Mouse (Mus musculus): ENCODE measurements around the gene Glp1r. TPM values are rescaled to one million over a fixed set of nuclear protein-coding genes. Genes with fewer than 3 reads are reported as not detected.

Gene Glp1r
- 0.05 TPM in 1 of 2 replicates, not detected in the other for polyA plus RNA-seq (2012; ENCODE audit: low replicate concordance)

DNA sequence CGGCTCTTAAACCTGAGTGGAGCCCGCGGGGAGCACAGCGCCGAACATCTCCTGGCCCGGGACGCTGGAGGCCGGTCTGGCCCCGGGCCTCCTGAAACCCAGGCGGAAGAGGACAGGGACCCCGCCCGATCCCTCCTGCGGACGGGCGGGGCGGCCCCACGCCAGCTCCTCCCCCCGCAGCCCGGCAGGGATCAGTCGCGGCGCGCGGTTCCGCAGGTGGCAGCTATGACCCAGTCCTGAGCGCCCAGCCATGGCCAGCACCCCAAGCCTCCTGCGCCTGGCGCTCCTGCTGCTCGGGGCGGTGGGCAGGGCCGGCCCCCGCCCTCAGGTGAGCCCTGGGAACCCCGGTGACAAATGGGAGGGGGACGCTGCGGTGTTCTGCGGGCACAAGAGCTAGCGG is at the start of gene Glp1r:
Glp1r (plus strand) TSS at position 191 of the 400 bp plus-strand sequence.

DNA sequence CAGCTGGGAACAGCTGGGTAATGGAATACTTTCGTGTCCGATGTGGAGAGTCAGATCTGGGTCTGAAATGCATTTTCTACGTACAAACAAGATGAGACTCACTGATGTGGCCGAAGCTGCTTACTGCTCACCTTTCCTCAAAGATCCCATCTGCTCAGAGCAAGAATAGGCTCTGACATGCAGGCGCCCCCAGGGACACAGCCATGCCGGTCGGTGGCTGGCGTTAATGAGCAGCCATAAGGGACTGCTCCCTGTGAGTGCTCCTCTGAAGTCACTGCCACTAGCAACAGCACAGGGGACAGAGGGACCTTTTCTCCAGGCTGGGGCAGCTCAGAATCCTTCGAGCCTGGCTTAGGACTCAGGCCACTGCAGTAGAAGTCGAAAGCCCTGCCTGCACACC is 52.7 kb downstream of the Glp1r start, which contains the start of gene Umodl1:
Umodl1 (plus strand) TSS at position 301 of the 400 bp plus-strand sequence.

Other genes with a start within 250 kb of the Glp1r start
- not detected in 2 replicates for gene Umodl1, start 52.8 kb downstream of the Glp1r start, polyA plus RNA-seq (2012; ENCODE audit: low replicate concordance)
- 17.0 and 23.7 TPM in 2 replicates for gene Abcg1, start 155.9 kb downstream of the Glp1r start, polyA plus RNA-seq (2012; ENCODE audit: low replicate concordance)
- not detected in 2 replicates for gene Tff3, start 227.8 kb downstream of the Glp1r start, polyA plus RNA-seq (2012; ENCODE audit: low replicate concordance)
- gene Tff2, start 242.5 kb downstream of the Glp1r start, polyA plus RNA-seq (2012; ENCODE audit: low replicate concordance) = not detected in 2 replicates

All from leukemia stem cell, adult 10-12 weeks (primary cell).